Mouse (Mus musculus) layer of hippocampus, adult 9-11 months (tissue): ENCODE data around the gene Efhd2.

Experiments
- DNase-seq: peaks from one replicate; pipeline ENCODE4 v3.0.0; 2022

The Efhd2 gene

GRCm38 (mm10) chr4:141879074-141879473, 4.4 kb upstream of the Efhd2 start:
- peak; percentile 44 for DNase-seq

GRCm38 (mm10) chr4:141878621-141879020, 3.9 kb upstream of the Efhd2 start:
- DNase-seq = no peak

- no peak for DNase-seq
These were observed 875 bp upstream of the Efhd2 start for GRCm38 (mm10) chr4:141875481-141876108.

DNA sequence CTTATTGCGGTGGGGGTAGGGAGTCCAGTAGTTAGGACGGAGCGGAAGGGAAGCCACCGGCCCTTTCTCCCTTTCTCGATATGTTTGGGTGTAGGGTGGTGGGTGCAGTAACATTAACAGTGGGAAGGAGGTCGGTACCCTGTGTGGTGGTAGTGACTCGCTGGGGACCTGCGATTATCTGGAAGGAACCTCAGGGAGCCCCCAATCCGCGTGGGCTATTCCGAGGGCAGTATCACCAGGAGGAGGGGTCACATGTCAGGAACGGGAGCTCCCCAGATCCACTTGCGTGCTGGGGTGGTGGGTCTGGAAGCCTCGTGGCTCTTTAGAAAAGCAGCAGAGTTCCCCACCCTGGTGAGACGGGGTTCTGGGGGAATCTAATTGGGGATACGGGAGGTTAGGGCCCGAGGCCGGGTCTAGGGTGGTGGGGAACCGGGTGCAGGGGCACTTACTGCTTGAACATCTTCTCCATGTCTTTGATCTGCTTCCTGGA, 564 bp downstream of the Efhd2 start:
- no peak for DNase-seq

DNA sequence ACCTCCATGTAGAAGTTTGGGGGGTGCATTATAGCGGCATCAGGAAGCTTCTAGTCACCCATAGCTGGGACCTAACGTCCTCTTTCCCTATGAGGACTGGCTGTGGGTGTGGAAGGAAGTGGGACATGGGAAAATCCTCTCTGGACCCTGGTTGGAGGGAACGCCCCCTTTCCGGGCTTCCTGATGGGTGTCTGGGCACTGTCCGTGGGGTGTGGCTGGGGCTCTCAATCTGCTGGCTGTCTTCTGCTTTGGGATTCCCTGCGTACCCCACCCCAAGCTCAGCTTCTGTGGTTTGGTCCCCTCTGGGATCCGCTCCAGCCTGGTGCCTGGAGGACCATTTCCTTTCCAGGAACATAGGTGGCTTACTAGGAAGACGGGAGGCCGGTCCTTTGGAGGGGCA, 1.7 kb downstream of the Efhd2 start:
- no peak for DNase-seq

DNA sequence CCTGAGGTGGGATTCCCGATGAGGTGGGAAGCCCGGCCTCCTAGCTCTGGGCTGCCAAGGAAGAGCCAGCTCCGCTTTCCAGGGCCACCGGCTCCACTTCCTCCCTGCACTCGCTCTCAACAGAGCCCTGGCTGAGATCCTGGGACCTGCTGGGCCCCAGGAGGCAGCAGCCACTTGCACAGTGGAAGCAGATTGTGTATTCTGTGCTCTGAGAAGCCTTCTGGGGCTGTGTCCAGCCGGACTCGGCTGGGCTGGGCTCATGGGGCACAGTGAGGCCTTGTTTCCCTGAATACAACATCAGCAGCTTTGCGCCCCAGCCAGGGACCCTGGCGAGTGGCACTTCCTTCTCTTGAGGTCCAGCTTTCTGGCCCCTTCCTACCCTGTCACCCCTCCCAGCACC, 2.8 kb downstream of the Efhd2 start:
- peak; percentile 84 for DNase-seq

GRCm38 (mm10) chr4:141871333-141871725, 3.4 kb downstream of the Efhd2 start:
- DNase-seq = no peak

DNA sequence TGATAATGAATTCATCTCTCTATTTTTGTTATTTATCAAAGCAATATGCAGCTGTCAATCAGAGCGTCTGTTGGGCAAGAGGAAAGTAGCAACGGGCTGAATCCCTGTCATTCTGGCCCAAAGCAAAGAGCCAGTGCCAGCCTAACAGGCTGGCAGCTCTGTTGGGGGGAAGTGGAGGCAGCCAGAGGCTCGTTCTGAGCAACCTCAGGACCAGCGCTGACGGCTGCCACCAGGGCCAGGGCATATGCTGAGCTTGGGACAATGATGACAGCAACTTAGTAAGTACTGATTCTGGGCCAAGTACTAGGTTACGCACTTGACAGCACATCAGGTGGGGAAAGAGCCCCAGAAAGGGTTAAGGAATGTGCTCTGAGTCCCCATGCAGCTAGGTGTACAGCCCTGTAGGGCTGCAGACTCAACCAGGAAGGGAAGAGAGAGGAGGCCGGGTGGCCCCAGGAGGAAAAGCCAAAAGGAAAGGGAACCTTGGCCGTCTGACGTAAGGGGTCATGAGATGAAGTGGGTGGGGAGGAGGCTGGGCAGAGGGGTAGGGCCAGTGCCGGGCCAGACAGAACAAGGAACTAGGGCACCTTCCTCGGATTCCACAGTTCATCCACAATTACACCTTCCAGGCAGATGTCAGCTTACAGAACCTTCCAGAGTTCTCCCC, 3.9 kb downstream of the Efhd2 start:
- peak; percentile 79 for DNase-seq

GRCm38 (mm10) chr4:141869436-141870215, 5.1 kb downstream of the Efhd2 start:
- DNase-seq = no peak

DNA sequence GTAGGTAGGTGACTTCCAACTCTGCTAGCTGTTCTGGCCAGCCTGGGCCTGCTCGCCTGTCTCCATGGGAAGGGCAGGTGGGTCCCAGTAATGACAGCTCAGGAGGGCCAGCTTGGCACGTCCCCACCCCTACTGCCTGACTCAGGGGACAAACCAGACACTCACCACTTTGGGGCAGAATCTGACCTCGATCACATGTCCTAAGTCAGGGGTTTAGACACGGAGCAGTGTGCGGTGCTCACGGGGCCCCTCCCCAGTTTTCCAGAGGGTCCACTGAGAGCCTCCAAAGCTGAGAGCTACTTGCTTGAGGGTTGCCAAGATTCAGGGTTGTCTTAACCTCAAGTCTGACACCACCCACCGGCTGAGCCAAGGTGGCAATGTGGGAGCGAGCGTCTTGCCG, 6.7 kb downstream of the Efhd2 start:
- no peak for DNase-seq

DNA sequence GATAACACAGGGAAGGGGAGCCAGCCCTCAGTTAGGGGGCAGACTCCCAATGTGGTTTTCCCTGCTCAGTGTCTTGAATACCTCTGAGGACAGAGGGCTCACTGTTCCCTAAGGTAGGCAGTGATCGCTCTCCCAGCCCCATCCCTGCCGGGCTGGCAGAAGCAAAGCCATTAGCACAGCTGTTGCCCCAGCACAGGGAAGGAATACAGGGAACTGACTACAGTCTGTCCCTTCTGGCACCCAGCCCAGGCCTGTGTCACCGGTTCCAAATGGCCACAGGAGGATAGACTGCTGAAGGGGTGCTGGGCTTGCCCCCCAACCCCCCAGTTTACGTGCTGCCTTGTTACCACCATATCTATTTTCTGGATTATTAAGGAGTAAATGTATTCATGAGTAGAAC, 7.2 kb downstream of the Efhd2 start:
- DNase-seq = peak; percentile 78

DNA sequence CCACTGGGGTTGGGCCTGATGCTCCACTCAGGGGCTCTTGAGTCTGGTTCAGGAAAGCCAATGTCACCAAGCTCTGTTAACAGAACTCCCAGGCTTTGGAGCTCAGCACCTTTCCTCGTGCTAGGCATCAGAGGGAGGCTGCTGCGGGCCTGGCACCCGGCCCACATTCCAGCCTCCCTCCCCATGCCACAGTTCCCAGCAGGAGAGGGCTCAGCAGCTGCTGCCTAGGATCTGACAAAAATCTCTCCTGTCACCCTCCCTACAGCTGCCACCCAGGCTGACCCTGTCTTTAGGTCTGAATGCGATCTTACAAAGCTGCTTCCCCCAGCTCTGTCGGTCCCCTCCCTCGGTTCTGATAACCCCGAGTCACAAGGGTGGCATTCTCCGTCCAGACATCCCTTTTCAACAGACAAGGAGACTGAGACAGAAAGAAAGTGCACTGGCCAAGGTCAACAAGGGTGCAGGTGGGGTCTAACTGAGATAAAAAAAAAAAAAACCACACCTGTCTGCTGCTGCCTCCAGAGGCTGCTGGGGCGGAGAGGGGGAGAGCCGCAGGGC, 7.7 kb downstream of the Efhd2 start:
- DNase-seq = peak; percentile 51

- DNase-seq = no peak
These were observed 9.1 kb downstream of the Efhd2 start for GRCm38 (mm10) chr4:141865600-141865999.

DNA sequence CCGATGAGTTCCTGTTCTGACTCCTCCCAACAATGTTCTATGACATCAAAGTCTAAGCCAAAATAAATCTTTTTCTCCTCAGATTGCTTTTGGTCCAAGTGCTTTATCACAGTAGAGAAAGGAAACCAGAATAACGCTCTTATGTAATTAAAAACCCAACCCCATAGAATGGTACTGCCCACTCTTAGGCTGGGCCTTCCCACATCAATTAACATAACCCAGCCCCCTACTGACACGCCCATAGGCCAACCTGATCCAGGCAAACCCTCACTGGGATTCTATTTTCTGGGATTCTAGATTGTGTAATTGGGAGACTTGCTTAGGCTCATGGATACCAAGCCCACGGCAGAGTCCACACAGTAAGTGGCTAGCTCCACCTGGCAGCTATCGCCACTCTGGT, 9.7 kb downstream of the Efhd2 start:
- DNase-seq = no peak

DNA sequence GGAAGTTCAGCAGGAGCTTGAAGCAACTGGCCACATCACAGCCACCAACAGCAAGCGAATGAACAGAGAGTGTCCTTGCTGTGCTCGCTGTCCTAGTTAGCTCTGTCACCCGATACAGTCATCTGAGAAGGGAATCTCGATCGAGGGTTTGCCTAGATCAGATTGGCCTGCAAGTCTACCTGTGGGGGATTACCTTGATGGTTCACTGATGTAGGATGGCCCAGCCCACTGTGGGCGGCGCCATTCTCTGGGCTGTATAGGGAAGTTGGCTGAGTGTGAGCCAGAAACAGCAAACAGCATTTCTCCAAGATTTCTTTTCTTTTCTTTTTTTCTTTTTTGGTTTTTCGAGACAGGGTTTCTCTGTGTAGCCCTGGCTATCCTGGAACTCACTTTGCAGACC, 10.2 kb downstream of the Efhd2 start:
- DNase-seq = no peak

DNA sequence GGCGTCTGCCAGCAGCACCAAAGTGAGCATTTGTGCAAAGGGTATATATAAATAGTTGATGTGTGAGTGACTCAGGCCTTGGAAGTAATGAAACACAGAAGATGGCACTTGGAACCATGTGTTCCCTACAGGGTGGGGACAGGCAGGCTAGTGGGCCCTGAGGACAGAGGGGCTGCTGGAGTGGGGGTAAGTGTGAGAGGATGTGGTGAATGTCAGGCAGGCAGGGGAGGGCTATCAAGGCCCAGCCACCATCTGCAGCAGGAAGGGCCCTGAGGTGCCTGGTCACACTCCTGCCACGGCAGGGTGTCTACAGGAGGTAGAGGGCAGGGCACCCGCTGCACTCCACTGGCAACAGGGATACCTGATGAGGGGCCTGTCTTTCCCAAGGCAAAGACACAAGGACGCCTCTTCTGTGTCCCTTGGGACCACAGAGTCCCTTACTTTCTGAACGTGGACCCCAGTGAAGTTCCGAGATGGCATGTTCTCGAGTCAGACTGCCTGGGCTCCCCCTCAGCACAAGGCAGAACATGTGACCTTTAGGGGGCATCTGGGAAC, 10.9 kb downstream of the Efhd2 start:
- no peak for DNase-seq

DNA sequence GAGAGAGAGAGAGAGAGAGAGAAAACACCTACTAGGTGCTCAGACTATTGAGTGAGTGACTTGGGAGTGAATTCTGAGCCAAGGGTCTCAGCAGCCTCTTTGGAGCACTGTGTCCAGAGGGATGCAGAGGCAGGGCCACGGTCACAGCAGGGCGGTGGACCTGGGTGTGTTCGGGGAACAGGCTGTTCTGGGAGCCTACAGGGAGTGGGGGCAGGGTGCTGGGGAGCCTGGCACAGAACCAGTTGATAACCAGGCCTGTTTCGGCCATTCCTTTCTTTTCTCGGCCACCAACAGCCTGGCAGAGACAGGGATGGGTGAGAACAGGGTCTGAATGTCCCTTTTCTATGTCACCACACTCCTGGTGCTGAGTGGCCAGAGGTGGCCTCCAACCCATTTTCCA, 11.9 kb downstream of the Efhd2 start:
- no peak for DNase-seq

- no peak for DNase-seq
These were observed 13.0 kb downstream of the Efhd2 start for GRCm38 (mm10) chr4:141861591-141862295.

- DNase-seq = no peak
These were observed 14.4 kb downstream of the Efhd2 start for GRCm38 (mm10) chr4:141860246-141860841.

DNA sequence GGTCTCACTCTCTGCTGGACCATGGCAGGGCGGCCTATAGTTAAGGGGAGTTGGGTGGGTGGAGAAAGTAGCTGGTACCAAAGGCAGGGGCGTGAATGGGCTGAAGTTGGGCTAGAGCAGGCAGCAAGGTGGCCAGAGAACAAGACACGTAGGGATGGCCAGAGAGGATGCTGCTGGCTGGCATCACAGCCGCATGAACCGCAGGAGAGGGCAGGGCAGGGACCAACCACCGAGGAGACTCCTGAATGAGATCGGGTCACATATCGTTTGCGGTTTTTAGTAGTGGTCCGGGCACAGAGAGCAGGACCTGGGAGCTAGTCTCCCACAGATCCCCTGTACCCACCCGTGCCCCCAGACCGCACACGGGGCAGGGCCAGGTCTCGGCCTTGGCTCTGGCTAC, 15.4 kb downstream of the Efhd2 start:
- no peak for DNase-seq

DNA sequence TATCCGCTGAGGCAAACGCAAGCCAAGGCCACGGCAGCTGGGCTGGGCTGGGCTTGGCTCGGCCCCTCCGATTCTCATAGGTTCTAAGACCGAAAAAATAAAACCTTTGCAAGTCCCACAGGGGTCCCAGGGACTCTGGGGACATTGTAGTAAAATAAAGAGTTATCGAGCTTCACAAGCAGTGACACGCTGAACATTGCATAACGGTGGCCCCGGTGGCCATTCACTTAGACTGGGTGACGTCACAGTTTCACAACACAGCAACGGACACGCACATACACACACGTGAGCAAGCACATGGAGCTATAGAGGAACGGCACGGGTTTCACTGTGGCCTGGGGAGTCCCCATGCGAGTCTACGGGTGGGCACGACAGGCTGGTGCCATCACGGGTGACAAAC, 16.2 kb downstream of the Efhd2 start:
- no peak for DNase-seq

DNA sequence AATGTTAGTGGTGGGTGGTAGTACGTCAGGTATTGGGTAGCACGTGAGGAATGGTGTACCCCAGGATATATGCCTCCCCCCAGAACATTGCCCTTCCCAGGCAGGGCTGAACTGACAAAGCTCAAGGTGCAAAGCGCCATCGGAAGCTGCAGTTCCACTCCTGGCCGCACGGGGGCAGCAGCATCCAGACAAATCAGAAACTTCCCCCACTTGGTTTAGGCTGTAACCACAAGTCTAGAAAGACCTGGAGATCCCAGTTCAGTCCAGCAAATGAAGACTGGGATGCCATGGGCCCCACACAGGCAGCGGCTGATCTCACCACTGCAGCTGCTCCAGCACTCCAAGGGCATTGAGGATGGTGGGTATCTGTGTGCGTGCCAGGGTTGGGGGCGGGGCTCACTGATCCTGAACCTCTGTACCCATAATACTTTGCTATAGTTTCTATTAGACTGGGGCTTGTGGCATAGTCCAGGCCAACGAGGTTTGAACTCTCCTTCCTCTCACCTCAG, 17.2 kb downstream of the Efhd2 start:
- DNase-seq = peak; percentile 77
